In the genomic region with DNA sequence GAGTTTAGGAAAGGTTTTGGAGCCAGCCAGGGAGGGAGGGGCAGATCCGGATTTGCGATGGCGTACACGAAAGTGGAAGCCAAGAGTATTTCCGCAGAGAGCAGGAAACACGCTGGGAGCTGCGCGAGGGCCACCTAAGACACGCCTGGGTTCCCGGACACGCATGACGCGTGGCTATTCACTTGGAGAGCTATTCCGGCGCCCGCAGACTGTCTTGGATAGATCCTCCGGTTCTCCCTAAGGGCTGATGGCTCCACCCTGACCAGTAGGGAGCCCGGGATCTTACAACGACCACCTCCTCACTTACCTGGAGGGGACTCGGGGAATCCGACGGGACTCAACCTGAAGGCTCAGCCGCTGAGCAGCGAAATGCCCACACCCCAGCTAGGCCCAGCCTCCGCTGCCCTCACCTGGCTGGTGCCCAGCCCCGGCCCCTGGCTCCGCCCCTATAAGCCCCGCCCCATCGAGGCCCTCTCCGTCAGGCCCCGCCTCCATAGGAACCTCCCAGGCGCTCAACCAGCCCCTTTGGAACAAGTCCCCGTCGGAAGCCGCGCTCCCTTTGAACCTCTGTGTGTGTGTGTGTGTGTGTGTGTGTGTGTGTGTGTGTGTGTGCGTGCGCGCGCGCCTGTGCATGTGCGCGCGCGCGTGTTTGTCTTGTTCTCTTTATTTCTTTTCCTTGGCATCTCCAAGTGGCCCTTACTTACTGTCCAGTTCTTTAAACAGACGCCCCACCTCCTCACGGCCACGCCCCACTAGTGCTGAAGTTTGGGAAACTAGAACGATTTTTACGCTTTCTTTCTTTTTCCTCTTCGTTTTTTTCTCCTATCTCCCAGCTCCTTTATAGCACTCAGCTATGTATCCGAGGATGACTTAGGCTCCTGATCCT, we compare ENCODE assay signal across 8 mouse cellular contexts. TPM values are rescaled to one million over a fixed set of nuclear protein-coding genes. Genes with fewer than 3 reads are reported as not detected.
A peak's percentile ranks its signal among the peaks of the same experiment; 100 is the strongest.
DNase-seq lines count a peak whose midpoint lies in the region; ATAC-seq lines count a peak whose summit lies in the region.

No protein-coding gene starts in this region.

- intact Hi-C loops in gastrocnemius, postnatal 36 days (cut with DNase I): loop anchor here (5.0 to 10.0 kb wide), 3 partner anchors 57 to 511 kb away; a partner anchor contains a TSS
- intact Hi-C loops in left cerebral cortex, postnatal 4 days (cut with DNase I): no loop called here

- H3K27me3 ChIP-seq in intestine, embryonic 15.5 days (replicated peaks): no peaks in the 10 kb centered on the region
- H3K27me3 ChIP-seq in midbrain, embryonic 10.5 days (ENCODE audit: low read depth, poor library complexity, severe bottlenecking): peaks cover 47% of the 10 kb centered on the region

- H3K9me3 ChIP-seq in intestine, embryonic 15.5 days: no peaks in the 10 kb centered on the region
- no peaks in the 10 kb centered on the region for H3K9me3 ChIP-seq in midbrain, embryonic 10.5 days (replicated peaks)

- peaks cover 12% of the 10 kb centered on the region for H3K4me1 ChIP-seq in intestine, embryonic 15.5 days (replicated peaks)
- peaks cover 25% of the 10 kb centered on the region for H3K4me1 ChIP-seq in midbrain, embryonic 10.5 days

- peak overlapping the region; percentile 47 for H3K9ac ChIP-seq in intestine, embryonic 15.5 days

- WGBS in intestine, embryonic 15.5 days: under 1% methylated on average over 53 of the region's 53 CpGs
- WGBS in midbrain, embryonic 10.5 days: under 1% methylated on average over 53 of the region's 53 CpGs

- peak overlapping the region; percentile 84 for H3K4me2 ChIP-seq in intestine, embryonic 15.5 days (replicated peaks)

- no peak overlapping the region for H3K27ac ChIP-seq in intestine, embryonic 15.5 days
- no peak overlapping the region for H3K27ac ChIP-seq in midbrain, embryonic 10.5 days (replicated peaks)

- ATAC-seq in intestine, embryonic 15.5 days: peak; percentile 93

- H3K36me3 ChIP-seq in intestine, embryonic 15.5 days: no peaks in the 10 kb centered on the region
- H3K36me3 ChIP-seq in midbrain, embryonic 10.5 days: no peaks in the 10 kb centered on the region

- DNase-seq in adrenal gland, adult 18-20 months (ENCODE audit: low spot score in 2 of 2): peak; percentile 85 to 88
- DNase-seq in embryo, embryonic 10 days (ENCODE audit: low spot score): peak; percentile 59
- peak; percentile 90 to 91 for DNase-seq in gastrocnemius, postnatal 36 days
- DNase-seq in left cerebral cortex, postnatal 4 days: peak; percentile 66
- DNase-seq in midbrain, embryonic 10.5 days (ENCODE audit: low spot score): peak; percentile 66
- DNase-seq in right cerebral cortex, postnatal 4 days: peak; percentile 59
- DNase-seq in yolk sac, embryonic 10.5 days (ENCODE audit: low spot score): peak; percentile 78

- peak overlapping the region; percentile 52 for H3K4me3 ChIP-seq in intestine, embryonic 15.5 days (replicated peaks)
- H3K4me3 ChIP-seq in midbrain, embryonic 10.5 days: peak overlapping the region; percentile 55

RNA-seq across cellular contexts. Expression of a gene that starts 3.5 kb away (rescaled TPM):
- 1 to 10 TPM; 2.6 to 4.0 TPM for total RNA-seq in adrenal gland, adult 18-20 months (2021)
- 1 to 10 TPM in 1 of 2 experiments, under 1 TPM in 1; 0.54 to 1.4 TPM for total RNA-seq in gastrocnemius, postnatal 36 days (2021)
- 3.2 TPM in 2 replicates for polyA plus RNA-seq in intestine, embryonic 15.5 days (2015; fragmentation: Nextera tagmentation; extraction: Ambion mirVana)
- 1 to 10 TPM; 2.1 to 2.3 TPM for total RNA-seq in left cerebral cortex, postnatal 4 days (2021)
- 1.9 and 2.0 TPM in 2 replicates for polyA plus RNA-seq in midbrain, embryonic 10.5 days (2016; fragmentation: Nextera tagmentation; extraction: Ambion mirVana)

RNA-seq across cellular contexts. Expression of a gene that starts 26.1 kb away (rescaled TPM):
- 10 to 100 TPM; 53.4 to 61.0 TPM for total RNA-seq in adrenal gland, adult 18-20 months (2021)
- 100 to 1,000 TPM; 142 to 152 TPM for total RNA-seq in gastrocnemius, postnatal 36 days (2021)
- 45.2 and 46.1 TPM in 2 replicates for polyA plus RNA-seq in intestine, embryonic 15.5 days (2015; fragmentation: Nextera tagmentation; extraction: Ambion mirVana)
- 1 to 10 TPM; 5.1 to 6.1 TPM for total RNA-seq in left cerebral cortex, postnatal 4 days (2021)
- 34.0 and 42.1 TPM in 2 replicates for polyA plus RNA-seq in midbrain, embryonic 10.5 days (2016; fragmentation: Nextera tagmentation; extraction: Ambion mirVana)

RNA-seq across cellular contexts. Expression of a gene that starts 27.1 kb away (rescaled TPM):
- total RNA-seq in adrenal gland, adult 18-20 months (2021): 10 to 100 TPM; 72.4 to 89.6 TPM
- total RNA-seq in gastrocnemius, postnatal 36 days (2021): 10 to 100 TPM; 20.5 to 22.6 TPM
- polyA plus RNA-seq in intestine, embryonic 15.5 days (2015; fragmentation: Nextera tagmentation; extraction: Ambion mirVana): 32.6 and 34.7 TPM in 2 replicates
- total RNA-seq in left cerebral cortex, postnatal 4 days (2021): 10 to 100 TPM; 11.7 to 12.6 TPM
- polyA plus RNA-seq in midbrain, embryonic 10.5 days (2016; fragmentation: Nextera tagmentation; extraction: Ambion mirVana): 23.9 and 26.0 TPM in 2 replicates

RNA-seq across cellular contexts. Expression of a gene that starts 47.4 kb away (rescaled TPM):
- total RNA-seq in adrenal gland, adult 18-20 months (2021): 100 to 1,000 TPM; 184 to 696 TPM
- total RNA-seq in gastrocnemius, postnatal 36 days (2021): 10 to 100 TPM; 11.8 TPM
- polyA plus RNA-seq in intestine, embryonic 15.5 days (2015; fragmentation: Nextera tagmentation; extraction: Ambion mirVana): 4.3 and 7.7 TPM in 2 replicates
- 1 to 10 TPM in 1 of 2 experiments, under 1 TPM in 1; 0.46 to 1.2 TPM for total RNA-seq in left cerebral cortex, postnatal 4 days (2021)
- polyA plus RNA-seq in midbrain, embryonic 10.5 days (2016; fragmentation: Nextera tagmentation; extraction: Ambion mirVana): 0.07 TPM in 1 of 2 replicates, not detected in the other

Comparison
In these comparisons a context has a peak if more than half of its experiments do, and no peak if none do; other contexts are left out.
1. RNA of a gene that starts 26.1 kb away (total RNA-seq): 142 to 152 TPM in gastrocnemius, postnatal 36 days and 53.4 to 61.0 TPM in adrenal gland, adult 18-20 months; 5.1 to 6.1 TPM in left cerebral cortex, postnatal 4 days; every median in the first group is over 4 times any median in the second.
2. Peak in every context shown above with its lines, with median percentiles within 50 percentile points of each other: DNase-seq.